Mouse (Mus musculus): ENCODE results near the gene Hes1.

DNA sequence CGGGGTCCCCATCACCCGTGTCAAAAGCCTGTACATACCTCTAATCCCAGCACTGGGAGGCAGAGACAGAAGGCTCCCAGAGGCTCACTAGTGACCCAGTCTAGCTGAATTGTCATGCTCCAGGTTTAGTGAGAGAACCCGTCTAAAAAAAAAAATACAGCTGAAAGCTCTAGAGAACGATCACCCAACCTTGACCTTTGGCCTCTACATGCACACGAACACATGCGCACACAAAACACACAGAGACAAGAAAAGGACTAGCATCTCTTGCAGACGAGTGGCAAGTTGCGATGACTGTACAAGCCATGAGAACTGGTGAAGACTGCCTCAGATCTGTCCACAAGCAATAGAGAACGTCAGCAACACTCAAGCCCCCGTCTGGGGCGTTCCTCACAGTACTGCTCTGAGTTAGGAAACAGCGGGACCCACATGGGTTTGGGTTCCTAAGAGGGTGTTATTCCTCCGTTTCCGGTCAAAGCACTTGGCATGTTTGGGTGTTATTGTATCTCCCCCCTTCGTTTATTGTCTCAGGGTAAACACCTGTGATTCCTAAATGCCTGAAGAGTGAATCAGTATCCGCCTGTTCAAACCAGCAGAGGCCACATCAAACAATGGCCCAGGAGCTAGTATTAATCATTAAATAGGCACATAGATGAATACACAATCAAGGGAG lies 11.2 kb upstream of the Hes1 start:
- no peak for TF ChIP-seq CTCF (IDR thresholded peaks at IDR 0.05; ENCODE audit: low read depth, low read length)
- TF ChIP-seq POLR2A (IDR thresholded peaks at IDR 0.05; ENCODE audit: borderline replicate concordance, low read depth, low read length): no peak

Data from bone marrow macrophage, adult 2 months (primary cell).